Mouse (Mus musculus) myocyte (in vitro differentiated cells): Measurements from ENCODE around the gene Zbtb20. TPM values are rescaled to one million over a fixed set of nuclear protein-coding genes. Genes with fewer than 3 reads are reported as not detected.

Experiments
- H3K27me3 ChIP-seq: one replicate; pipeline ENCODE4 v1.6.1; 2011; ENCODE audit not compliant: control insufficient read depth, insufficient read depth, insufficient read length
- H3K36me3 ChIP-seq: one replicate; pipeline ENCODE4 v1.6.1; 2011; ENCODE audit not compliant: control insufficient read depth, insufficient read depth
- H3K4me2 ChIP-seq: one replicate; pipeline ENCODE4 v1.6.1; 2011; ENCODE audit warnings: low read depth, control low read depth
- H3K4me3 ChIP-seq: one replicate; pipeline ENCODE4 v1.5.1; 2011; ENCODE audit warnings: mild to moderate bottlenecking, control low read depth, moderate library complexity
- H3K79me2 ChIP-seq: one replicate; pipeline ENCODE4 v1.6.1; 2011; ENCODE audit not compliant: control insufficient read depth, insufficient read depth
- H3ac ChIP-seq: one replicate; pipeline ENCODE4 v1.6.1; 2011; ENCODE audit not compliant: control insufficient read depth, insufficient read length
- CEBPB ChIP-seq: IDR thresholded peaks from 2 replicates; pipeline ENCODE4 v1.6.1; 2011; ENCODE audit warnings: mild to moderate bottlenecking, moderate library complexity; ENCODE audit not compliant: poor library complexity, insufficient read depth, severe bottlenecking
- E2F4 ChIP-seq: IDR thresholded peaks from one replicate; pipeline ENCODE4 v1.6.1; 2011; ENCODE audit warnings: mild to moderate bottlenecking, control low read depth, moderate library complexity; ENCODE audit not compliant: insufficient read depth
- MAX ChIP-seq: IDR thresholded peaks from one replicate; pipeline ENCODE4 v1.6.1; 2011; ENCODE audit warnings: low read depth, mild to moderate bottlenecking, control low read depth
- MYOD1 ChIP-seq, 3 experiments: IDR thresholded peaks; one replicate each; pipeline ENCODE4 v1.6.1; 2011; ENCODE audit warnings: control low read depth in 2 of 3, low read depth in 2 of 3, mild to moderate bottlenecking in 2 of 3, moderate library complexity in 1 of 3; ENCODE audit not compliant: insufficient read length in 2 of 3, control insufficient read depth in 1 of 3
- MYOG ChIP-seq, 3 experiments: IDR thresholded peaks; one replicate each; pipeline ENCODE4 v1.6.1; 2011; ENCODE audit warnings: control low read depth in 2 of 3, low read depth in 2 of 3, mild to moderate bottlenecking in 2 of 3; ENCODE audit not compliant: insufficient read length in 2 of 3, control insufficient read depth in 1 of 3, insufficient read depth in 1 of 3
- POLR2A ChIP-seq: IDR thresholded peaks from one replicate; pipeline ENCODE4 v1.6.1; 2011; ENCODE audit warnings: low read depth, mild to moderate bottlenecking, control low read depth, moderate library complexity; ENCODE audit not compliant: insufficient read length
- POLR2AphosphoS2 ChIP-seq: IDR thresholded peaks from one replicate; pipeline ENCODE4 v1.6.1; 2011; ENCODE audit warnings: low read depth, control low read depth; ENCODE audit not compliant: insufficient read length
- REST ChIP-seq: IDR thresholded peaks from one replicate; pipeline ENCODE4 v1.6.1; 2011; ENCODE audit warnings: mild to moderate bottlenecking, control low read depth, moderate library complexity; ENCODE audit not compliant: insufficient read depth, insufficient read length
- SRF ChIP-seq: IDR thresholded peaks from one replicate; pipeline ENCODE4 v1.6.1; 2011; ENCODE audit warnings: low read depth; ENCODE audit not compliant: control insufficient read depth, insufficient read length
- TCF12 ChIP-seq: IDR thresholded peaks from one replicate; pipeline ENCODE4 v1.6.1; 2011; ENCODE audit warnings: mild to moderate bottlenecking, control low read depth; ENCODE audit not compliant: poor library complexity, insufficient read depth, severe bottlenecking
- TCF3 ChIP-seq: IDR thresholded peaks from one replicate; pipeline ENCODE4 v1.6.1; 2011; ENCODE audit warnings: low read depth, control low read depth; ENCODE audit not compliant: insufficient read length
- USF1 ChIP-seq: IDR thresholded peaks from one replicate; pipeline ENCODE4 v1.6.1; 2011; ENCODE audit warnings: low read depth, mild to moderate bottlenecking, control low read depth, moderate library complexity
- polyA plus RNA-seq: library from polyadenylated mRNA; unstranded; fragments of >200 nt; fragmentation: generic; extraction: Trizol; gene quantifications from one replicate; pipeline ENCODE4 v1.2.1, GENCODE M21; 2012; ENCODE audit warnings: missing spikeins

Gene Zbtb20
- polyA plus RNA-seq, 1 experiment = 5.0 TPM

DNA sequence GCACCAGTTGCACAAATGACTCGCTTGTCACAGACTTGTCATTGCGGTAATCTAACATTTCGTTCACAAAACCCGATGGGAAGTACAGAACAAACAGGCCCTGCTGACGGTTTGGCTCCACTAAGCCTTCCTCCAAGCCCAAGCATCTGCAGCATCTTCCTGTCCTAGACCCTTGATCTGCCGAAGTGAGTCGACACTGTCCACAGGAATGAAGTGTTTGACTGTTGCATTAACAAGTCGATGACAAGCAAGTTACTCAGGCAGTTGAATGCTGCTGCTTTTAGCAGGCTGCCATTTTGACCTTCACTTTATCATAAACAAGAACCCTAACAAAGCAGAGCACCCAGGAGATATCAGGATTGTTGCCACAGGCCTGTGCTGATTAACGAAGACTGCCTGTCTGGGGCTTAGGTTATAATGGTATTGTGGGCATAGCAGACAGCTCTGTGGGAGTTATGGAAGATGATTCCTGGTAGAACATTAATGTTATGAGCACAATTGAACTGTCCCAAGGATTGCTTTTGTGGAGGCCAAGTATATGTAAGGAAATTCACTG, 518.4 kb downstream of the Zbtb20 start:
- no peak for TF ChIP-seq CEBPB
- TF ChIP-seq TCF3 = no peak
- TF ChIP-seq POLR2AphosphoS2 = no peak
- TF ChIP-seq MYOD1 (IDR thresholded peaks at IDR 0.05; ENCODE audit: control insufficient read depth in 1 of 3, insufficient read length in 2 of 3, low read depth in 2 of 3) = no peak
- no peaks in the 10 kb centered on the region for H3K36me3 ChIP-seq
- no peak overlapping the region for H3K4me2 ChIP-seq
- peaks cover 12% of the 10 kb centered on the region for H3K79me2 ChIP-seq
- no peak overlapping the region for H3ac ChIP-seq
- H3K4me3 ChIP-seq = no peak overlapping the region
- H3K27me3 ChIP-seq = no peaks in the 10 kb centered on the region

DNA sequence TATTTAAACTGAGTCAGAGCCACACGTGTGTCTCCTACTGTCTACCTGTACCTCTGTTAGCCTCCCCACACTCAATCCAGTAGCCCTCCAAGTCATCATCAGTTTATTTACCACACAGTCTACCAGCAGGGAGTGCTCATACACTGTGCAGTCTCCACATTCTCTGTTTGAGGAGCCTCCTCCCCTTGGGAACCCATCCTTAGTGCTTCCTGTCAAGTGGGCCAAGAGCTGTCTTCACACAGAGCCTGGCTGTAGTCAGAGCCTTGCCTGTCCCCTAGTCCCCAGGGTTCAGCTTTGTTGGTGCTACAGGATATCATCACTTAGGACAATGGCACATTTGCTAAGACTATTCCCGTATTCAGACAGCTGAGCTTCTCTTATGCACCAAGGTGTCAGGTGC, 519.1 kb downstream of the Zbtb20 start:
- H3K4me3 ChIP-seq = no peak overlapping the region
- no peaks in the 10 kb centered on the region for H3K27me3 ChIP-seq
- H3ac ChIP-seq = no peak overlapping the region
- no peak overlapping the region for H3K4me2 ChIP-seq
- H3K79me2 ChIP-seq = peaks cover 12% of the 10 kb centered on the region
- no peak for TF ChIP-seq TCF12
- TF ChIP-seq REST = no peak
- TF ChIP-seq POLR2AphosphoS2 = no peak
- TF ChIP-seq CEBPB = no peak
- no peak for TF ChIP-seq MAX
- TF ChIP-seq E2F4 = no peak
- no peak for TF ChIP-seq SRF
- TF ChIP-seq USF1 = no peak
- TF ChIP-seq TCF3 = no peak
- no peak for TF ChIP-seq POLR2A
- TF ChIP-seq MYOD1 (IDR thresholded peaks at IDR 0.05; ENCODE audit: control insufficient read depth in 1 of 3, insufficient read length in 2 of 3, low read depth in 2 of 3) = no peak
- no peak for TF ChIP-seq MYOG (IDR thresholded peaks at IDR 0.05; ENCODE audit: control insufficient read depth in 1 of 3, insufficient read depth in 1 of 3, insufficient read length in 2 of 3, low read depth in 2 of 3)
- no peaks in the 10 kb centered on the region for H3K36me3 ChIP-seq

DNA sequence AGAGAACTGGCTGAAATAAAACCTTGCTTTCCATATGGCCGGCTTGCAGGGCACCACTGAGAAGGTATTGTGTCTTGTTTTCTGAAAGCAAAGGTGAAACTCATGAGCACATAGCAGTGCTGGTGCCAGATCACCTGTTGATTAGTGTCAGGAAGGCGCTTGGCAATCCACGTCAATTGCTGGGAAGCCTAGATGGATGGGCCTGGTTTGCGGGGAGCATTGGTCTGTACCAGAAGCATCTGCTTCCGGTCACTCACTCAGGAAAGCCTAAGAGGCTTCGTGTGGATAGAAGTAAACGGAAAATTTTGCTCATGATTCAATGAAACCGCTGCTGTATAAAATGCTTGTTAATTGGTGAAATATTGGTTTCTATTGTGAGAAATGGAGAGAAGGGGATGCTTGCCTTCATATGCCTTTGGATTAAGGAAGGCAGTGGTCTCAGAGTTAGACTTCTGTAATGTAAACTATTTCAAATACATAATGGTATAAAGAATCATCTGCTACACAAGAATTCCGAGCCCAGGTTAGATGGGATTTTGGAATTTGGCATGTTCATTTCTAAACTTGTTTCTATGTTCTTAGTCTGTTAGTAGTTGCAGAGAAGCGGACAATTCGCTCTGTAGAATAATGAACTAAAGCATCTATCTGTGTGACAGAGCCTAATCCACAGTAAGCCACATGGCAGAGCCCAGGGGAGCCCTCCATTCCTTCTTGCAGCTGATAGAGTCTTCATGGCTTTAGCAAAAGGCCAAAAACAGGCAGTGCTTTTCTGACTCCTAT, 521.4 kb downstream of the Zbtb20 start:
- Histone ChIP-seq H3K27me3 (no peaks in the 10 kb centered on the region), H3K36me3 (no peaks in the 10 kb centered on the region), H3ac (no peak overlapping the region), H3K79me2 (peaks cover 20% of the 10 kb centered on the region), H3K4me2 (no peak overlapping the region), H3K4me3 (no peak overlapping the region)
- TF ChIP-seq MYOG (IDR thresholded peaks at IDR 0.05; ENCODE audit: control insufficient read depth in 1 of 3, insufficient read depth in 1 of 3, insufficient read length in 2 of 3, low read depth in 2 of 3) (no peak), REST (no peak), TCF12 (no peak), MYOD1 (IDR thresholded peaks at IDR 0.05; ENCODE audit: control insufficient read depth in 1 of 3, insufficient read length in 2 of 3, low read depth in 2 of 3) (no peak), POLR2AphosphoS2 (no peak), MAX (no peak), SRF (no peak), CEBPB (no peak), USF1 (no peak), E2F4 (no peak), POLR2A (no peak), TCF3 (no peak)

DNA sequence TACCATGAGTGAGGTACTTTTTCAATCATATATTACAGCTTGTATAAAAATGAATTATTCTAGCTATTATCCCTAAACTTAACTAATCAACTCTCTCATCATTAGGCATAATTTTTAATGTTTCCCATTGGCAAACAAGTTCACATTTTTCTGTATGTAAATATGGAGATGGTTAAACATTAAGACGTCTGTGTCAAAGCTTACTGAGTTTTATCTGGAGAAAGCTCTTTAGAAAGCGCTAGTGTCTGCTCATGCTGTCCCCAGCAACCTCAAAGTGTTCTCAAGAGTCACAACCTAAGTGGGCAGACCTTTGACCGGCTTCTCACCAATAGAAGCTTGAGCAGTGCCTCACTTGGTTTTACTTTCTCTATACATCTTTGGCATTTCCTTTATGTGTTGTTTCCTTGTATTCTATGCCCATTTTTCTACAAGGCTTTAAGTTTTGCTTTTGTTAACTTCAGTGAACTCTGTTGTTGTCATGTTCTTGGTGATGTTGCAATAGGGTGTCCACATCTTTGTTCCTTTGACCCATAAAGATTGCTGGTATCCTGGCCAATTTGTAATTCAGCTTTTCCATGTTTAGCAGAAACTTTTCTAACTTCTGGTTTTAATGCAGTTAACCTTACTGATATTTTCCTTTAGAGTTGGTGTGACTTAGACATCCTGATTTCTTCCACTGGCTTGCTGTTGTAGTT, 522.1 kb downstream of the Zbtb20 start:
- H3K27me3 ChIP-seq = no peaks in the 10 kb centered on the region
- no peak overlapping the region for H3ac ChIP-seq
- H3K4me2 ChIP-seq = no peak overlapping the region
- no peak overlapping the region for H3K4me3 ChIP-seq
- TF ChIP-seq REST (no peak), MAX (no peak)
- H3K79me2 ChIP-seq = peaks cover 20% of the 10 kb centered on the region
- no peaks in the 10 kb centered on the region for H3K36me3 ChIP-seq

DNA sequence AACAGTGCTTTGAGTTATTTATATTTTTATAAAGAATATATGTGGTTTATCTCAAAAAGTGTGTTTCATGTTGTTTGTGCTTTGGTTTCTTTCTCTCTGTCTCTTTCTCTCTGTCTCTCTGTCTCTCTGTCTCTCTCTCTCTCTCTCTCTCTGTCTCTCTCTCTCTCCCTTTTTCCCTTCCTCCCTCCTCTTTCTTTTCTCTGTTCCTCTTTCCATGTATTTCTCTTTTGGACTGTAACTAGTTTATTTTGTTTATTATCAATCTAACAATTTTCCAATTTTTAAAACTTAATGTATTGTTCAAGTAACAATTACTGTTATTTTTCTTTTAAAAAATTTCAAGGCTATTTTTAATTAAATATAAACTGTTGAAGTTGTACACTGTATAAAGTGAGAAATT, 523.7 kb downstream of the Zbtb20 start:
- TF ChIP-seq MYOG (IDR thresholded peaks at IDR 0.05; ENCODE audit: control insufficient read depth in 1 of 3, insufficient read depth in 1 of 3, insufficient read length in 2 of 3, low read depth in 2 of 3) (no peak), MAX (no peak), POLR2AphosphoS2 (no peak), USF1 (no peak), REST (no peak), TCF3 (no peak), MYOD1 (IDR thresholded peaks at IDR 0.05; ENCODE audit: control insufficient read depth in 1 of 3, insufficient read length in 2 of 3, low read depth in 2 of 3) (no peak), POLR2A (no peak), E2F4 (no peak), SRF (no peak), TCF12 (no peak), CEBPB (no peak)
- Histone ChIP-seq H3ac (no peak overlapping the region), H3K4me3 (no peak overlapping the region), H3K27me3 (no peaks in the 10 kb centered on the region), H3K79me2 (peaks cover 14% of the 10 kb centered on the region), H3K4me2 (no peak overlapping the region), H3K36me3 (no peaks in the 10 kb centered on the region)
